Mouse (Mus musculus) MEL-GATA-1-ER (cell line): Measurements from ENCODE around the gene Fbxl3.
A peak's percentile ranks its signal among the peaks of the same experiment; 100 is the strongest.

Experiments
- DNase-seq: peaks from one replicate; pipeline ENCODE4 v3.0.0-alpha.2; 2012; ENCODE audit warnings: low read depth; ENCODE audit errors: extremely low read depth

The Fbxl3 gene

GRCm38 (mm10) chr14:103085840-103086533, 13.4 kb downstream of the Fbxl3 start:
- DNase-seq: no peak

- DNase-seq: no peak
Observed at GRCm38 (mm10) chr14:103079209-103079977, 20.0 kb downstream of the Fbxl3 start.

- no peak for DNase-seq
Observed at GRCm38 (mm10) chr14:103078006-103078912, 21.1 kb downstream of the Fbxl3 start.

GRCm38 (mm10) chr14:103077272-103078005, 21.9 kb downstream of the Fbxl3 start:
- no peak for DNase-seq

GRCm38 (mm10) chr14:103075166-103075565, 24.2 kb downstream of the Fbxl3 start:
- no peak for DNase-seq

GRCm38 (mm10) chr14:103073825-103074224, 25.5 kb downstream of the Fbxl3 start:
- no peak for DNase-seq

GRCm38 (mm10) chr14:103072731-103073130, 26.6 kb downstream of the Fbxl3 start:
- no peak for DNase-seq

GRCm38 (mm10) chr14:103071471-103071870, 27.9 kb downstream of the Fbxl3 start:
- DNase-seq: no peak

GRCm38 (mm10) chr14:103070790-103071189, 28.6 kb downstream of the Fbxl3 start:
- DNase-seq: no peak

- DNase-seq: peak; percentile 76
Observed at GRCm38 (mm10) chr14:103069864-103070611, 29.3 kb downstream of the Fbxl3 start, which contains the start of gene Cln5. Cln5 (plus strand) TSS chr14:103070216.

GRCm38 (mm10) chr14:103069465-103069863, 29.9 kb downstream of the Fbxl3 start:
- peak; percentile 47 for DNase-seq

- DNase-seq: no peak
Observed at GRCm38 (mm10) chr14:103065294-103066167, 33.8 kb downstream of the Fbxl3 start.

- DNase-seq: no peak
Observed at GRCm38 (mm10) chr14:103059495-103059894, 39.9 kb downstream of the Fbxl3 start.

GRCm38 (mm10) chr14:103058998-103059397, 40.4 kb downstream of the Fbxl3 start:
- no peak for DNase-seq

GRCm38 (mm10) chr14:103056601-103057000, 42.8 kb downstream of the Fbxl3 start:
- DNase-seq: no peak

- no peak for DNase-seq
Observed at GRCm38 (mm10) chr14:103054731-103055130, 44.6 kb downstream of the Fbxl3 start.

- DNase-seq: peak; percentile 63
Observed at GRCm38 (mm10) chr14:103051159-103051769, 48.1 kb downstream of the Fbxl3 start.

GRCm38 (mm10) chr14:103048292-103049086, 50.9 kb downstream of the Fbxl3 start:
- peak; percentile 72 for DNase-seq
